Mouse (Mus musculus) heart, postnatal 25 days (tissue): ENCODE measurements around the gene Csmd2. TPM values are rescaled to one million over a fixed set of nuclear protein-coding genes. Genes with fewer than 3 reads are reported as not detected.
A peak's percentile ranks its signal among the peaks of the same experiment; 100 is the strongest.
"Not testable (repeated sequence)": the region's sequence is repeated elsewhere in the genome, so short reads cannot be mapped to it uniquely, and the experiment has no call there.

Experiments used
- DNase-seq: peaks from one replicate; pipeline ENCODE4 v3.0.0; 2022; ENCODE audit warnings: low spot score
- intact Hi-C: fragments of 180-260 bp; cut with DNase I; formaldehyde crosslinking; loops from one replicate; pipeline ENCODE4 v1.15.1; 2025
- total RNA-seq, 2 experiments: library from RNA; stranded (reverse); gene quantifications; 2 replicates each; pipeline ENCODE4 v1.2.3; 2021

Gene Csmd2
- total RNA-seq, 2 experiments from 2014 or later = 0.03 to 0.06 TPM

GRCm38 (mm10) chr4:128575811-128576210, 588.2 kb downstream of the Csmd2 start:
- DNase-seq = no peak
- intact Hi-C loops = no loop called here

GRCm38 (mm10) chr4:128579182-128579581, 591.5 kb downstream of the Csmd2 start:
- no peak for DNase-seq
- intact Hi-C loops = no loop called here

- intact Hi-C loops = no loop called here
- no peak for DNase-seq
Observed at GRCm38 (mm10) chr4:128593286-128593685, 605.6 kb downstream of the Csmd2 start.

GRCm38 (mm10) chr4:128594062-128594461, 606.4 kb downstream of the Csmd2 start:
- no peak for DNase-seq
- intact Hi-C loops = no loop called here

GRCm38 (mm10) chr4:128597801-128598560, 610.3 kb downstream of the Csmd2 start:
- intact Hi-C loops = no loop called here
- DNase-seq = no peak

GRCm38 (mm10) chr4:128606586-128606985, 618.9 kb downstream of the Csmd2 start:
- no peak for DNase-seq
- intact Hi-C loops = no loop called here

- no peak for DNase-seq
- intact Hi-C loops = no loop called here
Observed at GRCm38 (mm10) chr4:128607661-128608060, 620.0 kb downstream of the Csmd2 start.

GRCm38 (mm10) chr4:128609276-128609924, 621.7 kb downstream of the Csmd2 start:
- intact Hi-C loops = no loop called here
- DNase-seq = no peak

- intact Hi-C loops = loop anchor here (5.0 kb wide), 2 partner anchors 97 to 247 kb away; no protein-coding TSS in a partner anchor
- DNase-seq = peak; percentile 95
Observed at GRCm38 (mm10) chr4:128609925-128610402, 622.3 kb downstream of the Csmd2 start, which contains the start of gene Zscan20. Zscan20 (minus strand) TSS chr4:128610098.

GRCm38 (mm10) chr4:128610706-128611105, 623.0 kb downstream of the Csmd2 start:
- intact Hi-C loops = loop anchor here (5.0 kb wide), 2 partner anchors 97 to 247 kb away; no protein-coding TSS in a partner anchor
- no peak for DNase-seq

- DNase-seq = not testable (repeated sequence)
- intact Hi-C loops = loop anchor here (5.0 kb wide), 2 partner anchors 96 to 246 kb away; no protein-coding TSS in a partner anchor
Observed at GRCm38 (mm10) chr4:128611726-128612125, 624.1 kb downstream of the Csmd2 start.

- intact Hi-C loops = loop anchor here (5.0 kb wide), 2 partner anchors 94 to 244 kb away; no protein-coding TSS in a partner anchor
- DNase-seq = no peak
Observed at GRCm38 (mm10) chr4:128613326-128613725, 625.7 kb downstream of the Csmd2 start.

- intact Hi-C loops = loop anchor here (5.0 kb wide), 1 partner anchor 162 kb away; no protein-coding TSS in a partner anchor
- DNase-seq = no peak
Observed at GRCm38 (mm10) chr4:128615761-128616160, 628.1 kb downstream of the Csmd2 start.

Other genes starting within 250 kb of the Csmd2 start
- not detected for gene CK137956, start 16.9 kb upstream of the Csmd2 start, total RNA-seq